Mouse (Mus musculus) telencephalon, adult 2 months (tissue): ENCODE data around the gene Ttc7b.

Experiments used
- DNase-seq: peaks from one replicate; pipeline ENCODE4 v3.0.0-alpha.2; 2011; ENCODE audit warnings: low read depth, low spot score

Gene Ttc7b

DNA sequence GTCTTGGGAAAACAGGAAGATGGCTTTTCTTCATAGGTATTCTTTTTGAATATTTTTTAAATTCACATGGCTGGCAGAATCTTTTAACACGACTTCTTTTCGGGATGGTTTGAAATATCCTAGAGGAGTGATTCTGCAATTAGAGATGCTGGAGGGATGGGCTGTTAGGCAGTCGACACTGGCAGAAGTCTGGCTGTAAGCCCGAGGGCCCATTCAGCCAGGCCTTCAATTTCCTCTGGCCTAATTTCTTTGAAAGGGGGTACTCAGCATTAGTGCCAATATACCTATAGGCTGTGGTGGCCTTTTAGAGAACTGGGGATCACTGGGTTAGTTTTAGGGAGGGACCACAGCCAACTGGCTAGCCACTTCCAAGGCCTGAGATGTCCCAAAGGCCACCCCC is 211.4 kb downstream of the Ttc7b start:
- no peak for DNase-seq

GRCm38 (mm10) chr12:100307501-100308260 is 212.9 kb downstream of the Ttc7b start:
- no peak for DNase-seq

DNA sequence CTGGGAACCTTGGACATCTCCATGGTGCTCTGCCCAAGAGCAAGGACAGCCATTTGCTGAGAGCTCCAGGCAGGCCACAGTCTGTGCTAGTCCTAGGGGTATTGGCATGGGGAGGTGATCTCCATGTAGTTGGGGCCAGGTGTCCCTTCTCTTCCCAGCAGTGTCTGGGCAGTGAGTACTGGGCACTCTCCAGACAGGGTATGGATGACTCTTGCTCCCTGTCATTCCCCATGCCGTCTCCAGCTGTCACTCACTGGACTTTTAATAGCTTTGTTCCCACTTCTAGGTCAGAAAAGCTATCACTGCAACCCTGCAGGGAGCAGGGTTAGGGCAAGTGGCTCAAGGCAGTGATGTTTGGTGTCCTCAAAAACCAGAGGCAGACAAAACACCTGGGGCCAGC is 214.3 kb downstream of the Ttc7b start:
- DNase-seq: no peak

GRCm38 (mm10) chr12:100305051-100305673 is 215.5 kb downstream of the Ttc7b start:
- no peak for DNase-seq

DNA sequence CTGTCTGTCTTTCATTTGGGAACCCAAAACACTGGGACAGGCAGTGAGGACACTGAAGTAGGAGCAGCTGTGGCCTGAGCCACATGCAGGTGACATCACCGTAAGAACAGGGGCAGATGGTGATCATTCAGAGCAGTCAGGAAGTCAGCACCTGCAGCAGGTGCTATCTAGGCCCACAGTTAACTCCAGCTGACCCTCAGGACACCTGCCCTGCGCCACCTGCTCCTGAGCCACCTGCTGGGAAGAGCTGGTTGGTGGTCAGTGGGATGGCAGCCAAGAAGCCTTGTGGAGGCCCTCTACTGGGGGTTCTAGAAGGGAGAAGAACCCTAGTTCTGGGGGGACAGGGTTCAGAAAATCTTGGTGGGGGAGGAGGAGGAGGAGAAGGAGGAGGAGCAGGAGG is 216.3 kb downstream of the Ttc7b start:
- DNase-seq: no peak

- DNase-seq: peak; percentile 80
Measured at GRCm38 (mm10) chr12:100303141-100303540, 217.5 kb downstream of the Ttc7b start.

- DNase-seq: no peak
Measured at GRCm38 (mm10) chr12:100300446-100300845, 220.2 kb downstream of the Ttc7b start.

- no peak for DNase-seq
Measured at GRCm38 (mm10) chr12:100299322-100299726, 221.3 kb downstream of the Ttc7b start.

DNA sequence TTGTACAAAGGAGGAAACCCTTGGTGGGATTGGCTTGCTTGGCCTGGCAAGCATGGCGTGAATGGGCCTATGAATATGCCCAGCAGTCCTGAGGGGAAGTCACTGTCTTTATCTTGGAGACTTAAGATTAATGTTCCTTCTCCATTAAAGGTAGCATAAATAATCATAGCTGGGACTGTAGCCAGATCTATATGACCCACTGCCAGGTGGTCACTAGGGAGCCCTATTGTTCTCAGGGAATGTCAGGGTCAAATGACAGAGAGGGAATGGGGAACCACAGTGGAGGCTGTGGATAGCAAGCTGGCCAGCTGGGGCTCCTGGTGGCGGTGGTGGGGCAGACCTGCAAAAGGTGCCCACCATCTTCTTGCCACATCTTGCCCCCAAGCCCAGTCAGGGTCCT is 221.8 kb downstream of the Ttc7b start:
- no peak for DNase-seq

DNA sequence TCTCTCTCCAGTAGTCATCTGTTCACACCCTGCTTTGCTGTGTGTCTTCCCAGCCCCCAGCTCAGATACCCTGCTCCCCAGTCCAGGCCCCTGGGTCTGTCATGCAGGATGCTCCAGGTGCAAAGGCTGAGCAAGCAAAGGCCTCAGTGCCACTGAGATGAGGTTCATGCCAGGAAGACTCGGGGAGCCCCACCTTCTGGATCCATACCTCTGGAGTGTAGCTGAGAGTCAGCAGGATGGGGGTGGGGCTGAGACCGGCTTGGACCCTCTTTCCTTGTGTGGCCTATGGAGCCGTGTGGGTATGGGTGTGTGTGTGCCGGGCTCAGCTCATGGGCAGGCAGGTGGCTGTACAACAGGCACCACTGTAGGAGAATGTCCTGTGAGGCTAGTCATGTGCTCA is 222.7 kb downstream of the Ttc7b start:
- no peak for DNase-seq

GRCm38 (mm10) chr12:100294457-100294856 is 226.2 kb downstream of the Ttc7b start:
- DNase-seq: no peak

- no peak for DNase-seq
Measured at GRCm38 (mm10) chr12:100293956-100294355, 226.7 kb downstream of the Ttc7b start.

- DNase-seq: peak; percentile 95
Measured at GRCm38 (mm10) chr12:100290711-100291685, 229.6 kb downstream of the Ttc7b start.

DNA sequence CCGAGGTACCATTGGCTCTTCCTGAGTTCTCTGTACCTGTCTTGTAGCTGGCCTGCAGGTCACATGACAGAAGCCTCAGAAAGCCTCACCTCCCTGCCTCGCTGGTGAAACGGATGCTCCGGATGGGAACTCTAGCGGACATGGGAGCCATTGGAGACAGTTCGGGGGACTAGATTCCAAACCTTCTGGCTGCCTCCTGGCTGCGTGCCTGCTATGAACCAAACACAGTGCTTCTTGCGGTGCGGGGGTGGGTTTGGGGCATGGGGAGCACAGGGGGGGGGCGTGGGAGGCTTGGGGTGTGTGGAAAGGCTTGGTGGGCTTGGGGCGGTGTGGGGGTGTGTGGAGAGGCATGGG is 230.5 kb downstream of the Ttc7b start:
- DNase-seq: no peak

GRCm38 (mm10) chr12:100289267-100290177 is 231.1 kb downstream of the Ttc7b start:
- DNase-seq: no peak

- DNase-seq: no peak
Measured at GRCm38 (mm10) chr12:100288018-100288417, 232.6 kb downstream of the Ttc7b start.

- no peak for DNase-seq
Measured at GRCm38 (mm10) chr12:100287565-100287964, 233.1 kb downstream of the Ttc7b start.

DNA sequence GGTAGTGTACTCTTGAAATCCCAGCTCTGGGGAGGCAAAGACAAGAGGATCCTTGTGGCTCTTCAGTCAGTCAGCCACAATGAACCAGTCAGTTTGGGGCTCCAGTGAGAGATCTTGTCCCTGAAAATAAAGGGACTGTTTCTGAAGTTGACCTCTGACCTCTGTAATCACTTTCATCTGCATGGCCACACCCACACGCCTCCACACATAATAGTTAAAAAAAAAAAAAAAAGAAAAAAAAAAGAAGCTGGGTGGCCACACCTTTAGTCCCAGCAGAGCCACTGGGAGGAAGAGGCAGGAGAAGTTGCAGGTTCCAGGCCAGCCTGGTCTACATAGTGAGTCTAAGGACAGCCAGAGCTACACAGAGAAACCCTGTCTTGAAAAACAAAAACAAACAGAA is 237.3 kb downstream of the Ttc7b start:
- no peak for DNase-seq

- DNase-seq: no peak
Measured at GRCm38 (mm10) chr12:100282025-100282885, 238.4 kb downstream of the Ttc7b start.
